Mouse (Mus musculus): Measurements from ENCODE around the gene Mgat3.

- no peak for TF ChIP-seq CTCF (IDR thresholded peaks at IDR 0.05 in 2 of 3, conservative IDR thresholded peaks at IDR 0.05 in 1 of 3; ENCODE audit: control insufficient read depth in 1 of 3, insufficient read depth in 1 of 3, low read depth in 2 of 3, low read length in 3 of 3, poor library complexity in 1 of 3, severe bottlenecking in 1 of 3)
- TF ChIP-seq NELFE (IDR thresholded peaks at IDR 0.05; ENCODE audit: low read depth, low read length): no peak
- TF ChIP-seq ZKSCAN1 (IDR thresholded peaks at IDR 0.05; ENCODE audit: low read depth, low read length): no peak
- TF ChIP-seq MAX (IDR thresholded peaks at IDR 0.05; ENCODE audit: low read length): no peak
- no peak for TF ChIP-seq RAD21 (IDR thresholded peaks at IDR 0.05; ENCODE audit: low read depth, low read length)
- no peak for TF ChIP-seq USF1 (IDR thresholded peaks at IDR 0.05; ENCODE audit: low read depth, low read length)
- no peak for TF ChIP-seq ZC3H11A (IDR thresholded peaks at IDR 0.05; ENCODE audit: low read depth, low read length)
Observed at GRCm38 (mm10) chr15:80249672-80250071, 76.2 kb downstream of the Mgat3 start.
